Comparison of ENCODE assay signal across 8 mouse cellular contexts in genomic region chr13:33002950-33003349, GRCm38 (mm10). TPM values are rescaled to one million over a fixed set of nuclear protein-coding genes. Genes with fewer than 3 reads are reported as not detected.
DNase-seq lines count a peak whose midpoint lies in the region; ATAC-seq and TF ChIP-seq lines count a peak whose summit lies in the region.

TSS of gene Serpinb9 (plus strand) at chr13:33003250.

- TF ChIP-seq RAD21 in MEL (IDR thresholded peaks at IDR 0.05; ENCODE audit: low read depth, low read length), result no peak

- H3K27me3 ChIP-seq in heart, embryonic 16.5 days (ENCODE audit: control insufficient read depth, insufficient read depth, low read length), result no peaks in the 10 kb centered on the region
- no peaks in the 10 kb centered on the region for H3K27me3 ChIP-seq in MEL (ENCODE audit: control insufficient read depth in 1 of 2, insufficient read depth in 2 of 2, low read length in 2 of 2)
- H3K27me3 ChIP-seq in forebrain, embryonic 14.5 days (replicated peaks; ENCODE audit: control insufficient read depth, insufficient read depth, low read length), result no peaks in the 10 kb centered on the region

- peak within 1 kb of the TSS; percentile 54 for H3K4me3 ChIP-seq in heart, embryonic 16.5 days (ENCODE audit: low read length)
- peak within 1 kb of the TSS; percentile 58 to 63 for H3K4me3 ChIP-seq in MEL (ENCODE audit: control insufficient read depth in 1 of 2, insufficient read depth in 1 of 2, low read depth in 2 of 2, low read length in 2 of 2)
- H3K4me3 ChIP-seq in forebrain, embryonic 14.5 days (ENCODE audit: low read depth, low read length), result no peak within 1 kb of the TSS
- peak within 1 kb of the TSS; percentile 21 for H3K4me3 ChIP-seq in macrophage (ENCODE audit: inconsistent target)

- peak within 1 kb of the TSS; percentile 78 for H3K9ac ChIP-seq in heart, embryonic 16.5 days (ENCODE audit: low read length)
- peak within 1 kb of the TSS; percentile 73 for H3K9ac ChIP-seq in MEL (ENCODE audit: control insufficient read depth, low read depth, low read length, poor library complexity, severe bottlenecking)
- 0 out of 2 replicates have a peak within 1 kb of the TSS, but pooled peaks have one; percentile 47 for H3K9ac ChIP-seq in forebrain, embryonic 14.5 days (ENCODE audit: low read length)

- peak within 1 kb of the TSS; percentile 81 for H3K4me2 ChIP-seq in heart, embryonic 16.5 days (ENCODE audit: low read depth, low read length)
- H3K4me2 ChIP-seq in forebrain, embryonic 14.5 days (ENCODE audit: low read length), result peak within 1 kb of the TSS; percentile 39; the same call in 1 of the 2 replicates

- intact Hi-C loops in left cerebral cortex, postnatal 10 days (cut with DNase I), result no loop called here

- no peak for ATAC-seq in heart, embryonic 16.5 days (replicated peaks; ENCODE audit: extremely low read depth, insufficient read depth, low FRiP score)
- ATAC-seq in forebrain, embryonic 14.5 days, result no peak
- ATAC-seq in granulocyte monocyte progenitor cell, adult 5-6 weeks (replicated peaks; ENCODE audit: poor library complexity, severe bottlenecking), result no peak

- H3K27ac ChIP-seq in heart, embryonic 16.5 days (ENCODE audit: low read length), result peak within 1 kb of the TSS; percentile 93
- H3K27ac ChIP-seq in MEL (ENCODE audit: control insufficient read depth, low read depth, low read length) (peak within 1 kb of the TSS; percentile 85), macrophage (peak within 1 kb of the TSS; percentile 79)
- no peak within 1 kb of the TSS for H3K27ac ChIP-seq in forebrain, embryonic 14.5 days (ENCODE audit: low read depth, low read length)

- TF ChIP-seq EP300 in MEL (IDR thresholded peaks at IDR 0.05; ENCODE audit: low read depth in 1 of 2, low read length in 2 of 2), result no peak

- TF ChIP-seq CTCF in MEL (IDR thresholded peaks at IDR 0.05 in 2 of 3, conservative IDR thresholded peaks at IDR 0.05 in 1 of 3; ENCODE audit: control insufficient read depth in 1 of 3, insufficient read depth in 1 of 3, low read depth in 2 of 3, low read length in 3 of 3, poor library complexity in 1 of 3, severe bottlenecking in 1 of 3), result no peak

- H3K9me3 ChIP-seq in heart, embryonic 16.5 days (replicated peaks; ENCODE audit: control insufficient read depth, low read length), result no peaks in the 10 kb centered on the region
- no peaks in the 10 kb centered on the region for H3K9me3 ChIP-seq in MEL (replicated peaks; ENCODE audit: insufficient read depth, low read length)
- H3K9me3 ChIP-seq in forebrain, embryonic 14.5 days (replicated peaks; ENCODE audit: control insufficient read depth, low read length), result no peaks in the 10 kb centered on the region

- peaks cover 18% of the 10 kb centered on the region for H3K4me1 ChIP-seq in heart, embryonic 16.5 days (ENCODE audit: control insufficient read depth, insufficient read depth, low read length)
- peaks cover 0 to 12% of the 10 kb centered on the region in 2 experiments; a peak in 2 of 4 replicates for H3K4me1 ChIP-seq in MEL (ENCODE audit: control insufficient read depth in 1 of 2, insufficient read depth in 2 of 2, low read length in 2 of 2)
- H3K4me1 ChIP-seq in forebrain, embryonic 14.5 days (ENCODE audit: control insufficient read depth, insufficient read depth, low read length), result no peaks in the 10 kb centered on the region

- no peak for TF ChIP-seq POLR2A in MEL (IDR thresholded peaks at IDR 0.05; ENCODE audit: control insufficient read depth in 1 of 2, insufficient read depth in 1 of 2, low read depth in 1 of 2, low read length in 2 of 2, poor library complexity in 1 of 2)

- H3K79me2 ChIP-seq in MEL (ENCODE audit: control insufficient read depth, insufficient read depth, low read length, poor library complexity), result no peaks in the 10 kb centered on the region
- H3K79me2 ChIP-seq in macrophage (ENCODE audit: inconsistent target), result no peaks in the 10 kb centered on the region

- 90% methylated on average over 3 of the region's 3 CpGs for WGBS in heart, embryonic 16.5 days
- 79% methylated on average over 3 of the region's 3 CpGs for WGBS in forebrain, embryonic 14.5 days
- WGBS in macrophage (ENCODE audit: missing documents), result 84% methylated on average over 3 of the region's 3 CpGs

- H3K36me3 ChIP-seq in heart, embryonic 16.5 days (ENCODE audit: control insufficient read depth, insufficient read depth), result no peaks in the 10 kb centered on the region
- H3K36me3 ChIP-seq in MEL (ENCODE audit: control insufficient read depth in 1 of 2, insufficient read depth in 2 of 2, low read length in 2 of 2), result peaks cover 0 to 16% of the 10 kb centered on the region in 2 experiments; a peak in 2 of 4 replicates
- H3K36me3 ChIP-seq in forebrain, embryonic 14.5 days (ENCODE audit: control insufficient read depth, insufficient read depth, low read length), result no peaks in the 10 kb centered on the region
- H3K36me3 ChIP-seq in macrophage (ENCODE audit: inconsistent target), result no peaks in the 10 kb centered on the region

- DNase-seq in heart, adult 8-10 months (ENCODE audit: low spot score), result no peak
- DNase-seq in MEL (ENCODE audit: low read depth, low spot score), result no peak
- no peak for DNase-seq in forebrain, embryonic 14.5 days (ENCODE audit: low spot score)
- DNase-seq in left cerebral cortex, postnatal 10 days (ENCODE audit: extremely low spot score in 1 of 2, low spot score in 2 of 2), result no peak
- no peak for DNase-seq in Muller cell, postnatal 12 days (ENCODE audit: inconsistent ontology term)

TF ChIP-seq in MEL, 35 proteins besides CTCF, POLR2A, EP300 and RAD21:
- TF ChIP-seq TCF12 (IDR thresholded peaks at IDR 0.05; ENCODE audit: low read depth, low read length) (no peak), ZNF384 (IDR thresholded peaks at IDR 0.05; ENCODE audit: low read depth, low read length) (0 out of 2 replicates have a peak, but pooled peaks have one; percentile 24), GATA1 (IDR thresholded peaks at IDR 0.05; ENCODE audit: low read depth, low read length) (no peak), USF1 (IDR thresholded peaks at IDR 0.05; ENCODE audit: low read depth, low read length) (no peak), TBP (IDR thresholded peaks at IDR 0.05; ENCODE audit: low read depth, low read length) (no peak), POLR2AphosphoS5 (IDR thresholded peaks at IDR 0.05; ENCODE audit: borderline replicate concordance, low read depth, low read length) (no peak)

RNA-seq across cellular contexts. Expression of gene Serpinb9, which starts in this region (rescaled TPM):
- 8.8 and 10.4 TPM in 2 replicates for polyA plus RNA-seq in heart, embryonic 16.5 days (2015; fragmentation: Nextera tagmentation; extraction: Ambion mirVana)
- total RNA-seq in heart, adult 8-10 months (2022), result 10 to 100 TPM in 1 of 4 experiments, 1 to 10 TPM in 3; 7.9 to 10.7 (median 9.6) TPM
- 1.6 and 2.1 TPM in 2 replicates for total RNA-seq in MEL (2012; rRNA removed)
- polyA plus RNA-seq in MEL (2012; ENCODE audit: insufficient read depth in 1 of 2, insufficient read length in 2 of 2, low read depth in 1 of 2, low replicate concordance in 2 of 2, missing spikeins in 1 of 2), result 1 to 10 TPM in 1 of 2 experiments, not detected in 1; 2.9 TPM
- polyA plus RNA-seq in forebrain, embryonic 14.5 days (2014; fragmentation: Nextera tagmentation; extraction: Ambion mirVana), result 1.2 and 1.3 TPM in 2 replicates
- 1 to 10 TPM in 19 of 26 experiments, under 1 TPM in 6, not detected in 1; 0.25 to 9.6 (median 2.4) TPM for total RNA-seq in macrophage (2018; cell fraction: chromatin; rRNA removed)
- 10 to 100 TPM in 13 of 26 experiments, 1 to 10 TPM in 13; 4.9 to 25.0 (median 11.0) TPM for total RNA-seq in macrophage (2018; cell fraction: cytosol; rRNA removed)
- total RNA-seq in macrophage (2018; cell fraction: nucleus; rRNA removed), result 10 to 100 TPM in 12 of 26 experiments, 1 to 10 TPM in 13, under 1 TPM in 1; 0.78 to 21.5 (median 6.0) TPM
- polyA plus RNA-seq in macrophage (2018), result 5.1 to 13.2 TPM (median 9.9 TPM) in 3 replicates
- total RNA-seq in left cerebral cortex, postnatal 10 days (2021), result 1 to 10 TPM; 3.0 to 3.4 TPM
- 4.8 and 5.0 TPM in 2 replicates for total RNA-seq in granulocyte monocyte progenitor cell, adult 5-6 weeks (2014; fragmentation: Nextera tagmentation)
- 3.2 and 4.2 TPM in 2 replicates for total RNA-seq in granulocyte monocyte progenitor cell, adult 5-6 weeks (2017)
